Comparison of ENCODE assay signal across 31 mouse cellular contexts in genomic region chr6:78537476-78537875, GRCm38 (mm10).
"Had no signal": no experiment of that assay in that cellular context is flagged by ENCODE, and none has a peak within 500 bp of the region (broad histone marks: within the 10 kb centered on the region; RNA-seq: fewer than 3 reads in every experiment).

No protein-coding gene starts in this region.

- H3K9me3 ChIP-seq: limb, embryonic 10.5 days; limb, embryonic 12.5 days; limb, embryonic 13.5 days; limb, embryonic 15.5 days; liver, embryonic 12.5 days; liver, embryonic 13.5 days; liver, embryonic 15.5 days; lung, embryonic 15.5 days; megakaryocyte, embryonic 14.5 days; midbrain, embryonic 10.5 days; midbrain, embryonic 12.5 days; midbrain, embryonic 15.5 days; neural tube, embryonic 12.5 days; neural tube, embryonic 13.5 days had no signal

- H3K9ac ChIP-seq: limb, embryonic 12.5 days; limb, embryonic 13.5 days; limb, embryonic 15.5 days; liver, embryonic 12.5 days; liver, embryonic 13.5 days; liver, embryonic 14.5 days; liver, embryonic 15.5 days; liver, postnatal 0 days; lung, embryonic 14.5 days; lung, embryonic 15.5 days; midbrain, embryonic 12.5 days; midbrain, embryonic 15.5 days; neural tube, embryonic 12.5 days; neural tube, embryonic 13.5 days had no signal

- H3K4me2 ChIP-seq: limb, embryonic 12.5 days; limb, embryonic 13.5 days; limb, embryonic 15.5 days; liver, embryonic 11.5 days; liver, embryonic 12.5 days; liver, embryonic 13.5 days; liver, embryonic 15.5 days; lung, embryonic 14.5 days; lung, embryonic 15.5 days; midbrain, embryonic 12.5 days; midbrain, embryonic 15.5 days; neural tube, embryonic 12.5 days; neural tube, embryonic 13.5 days had no signal

- H3K4me3 ChIP-seq: left cerebral cortex, adult 2 months; limb, embryonic 10.5 days; limb, embryonic 12.5 days; limb, embryonic 13.5 days; limb, embryonic 15.5 days; liver, embryonic 12.5 days; liver, embryonic 13.5 days; liver, embryonic 15.5 days; lung, embryonic 15.5 days; megakaryocyte, embryonic 14.5 days; midbrain, embryonic 10.5 days; midbrain, embryonic 12.5 days; midbrain, embryonic 15.5 days; myocyte; neural tube, embryonic 12.5 days; neural tube, embryonic 13.5 days had no signal

- ATAC-seq: liver, embryonic 12.5 days; liver, postnatal 0 days; lung, postnatal 0 days; midbrain, embryonic 15.5 days had no signal

- H3K27ac ChIP-seq: left cerebral cortex, adult 2 months; limb, embryonic 10.5 days; limb, embryonic 12.5 days; limb, embryonic 13.5 days; limb, embryonic 15.5 days; liver, embryonic 12.5 days; liver, embryonic 13.5 days; liver, embryonic 14.5 days; liver, embryonic 15.5 days; lung, embryonic 15.5 days; macrophage; midbrain, embryonic 10.5 days; midbrain, embryonic 12.5 days; midbrain, embryonic 15.5 days; neural tube, embryonic 12.5 days; neural tube, embryonic 13.5 days had no signal

- H3K4me1 ChIP-seq: limb, embryonic 10.5 days; limb, embryonic 12.5 days; limb, embryonic 13.5 days; limb, embryonic 15.5 days; liver, embryonic 12.5 days; liver, embryonic 13.5 days; liver, embryonic 15.5 days; lung, embryonic 15.5 days; megakaryocyte, embryonic 14.5 days; midbrain, embryonic 10.5 days; midbrain, embryonic 12.5 days; midbrain, embryonic 15.5 days; neural tube, embryonic 12.5 days; neural tube, embryonic 13.5 days had no signal

- H3K27me3 ChIP-seq: limb, embryonic 12.5 days; limb, embryonic 13.5 days; limb, embryonic 15.5 days; liver, embryonic 12.5 days; liver, embryonic 13.5 days; liver, embryonic 15.5 days; lung, embryonic 15.5 days; megakaryocyte, embryonic 14.5 days; midbrain, embryonic 12.5 days; midbrain, embryonic 15.5 days; neural tube, embryonic 12.5 days; neural tube, embryonic 13.5 days had no signal

- H3K36me3 ChIP-seq: limb, embryonic 10.5 days; limb, embryonic 12.5 days; limb, embryonic 13.5 days; limb, embryonic 15.5 days; liver, embryonic 12.5 days; liver, embryonic 13.5 days; liver, embryonic 15.5 days; lung, embryonic 15.5 days; midbrain, embryonic 10.5 days; midbrain, embryonic 12.5 days; midbrain, embryonic 15.5 days; neural tube, embryonic 12.5 days; neural tube, embryonic 13.5 days had no signal

- DNase-seq: left cerebral cortex, postnatal 4 days; liver; liver, embryonic 13.5 days; liver, postnatal 0 days; lung, adult 18-20 months; lung, adult 2 months; lung, embryonic 14.5 days; lung, postnatal 10 days; lung, postnatal 14 days; lung, postnatal 36 days; lung, postnatal 4 days; midbrain, embryonic 14.5 days had no signal
